Mouse (Mus musculus) natural killer cell, adult 2 months (primary cell): ENCODE measurements around the gene Luzp1.
A peak's percentile ranks its signal among the peaks of the same experiment; 100 is the strongest.

Experiments used
- DNase-seq, 2 experiments: peaks; one replicate each; pipeline ENCODE4 v3.0.0; 2022; ENCODE audit warnings: low spot score in 2 of 2

The Luzp1 gene

GRCm38 (mm10) chr4:136546279-136547045 lies 76.9 kb downstream of the Luzp1 start:
- DNase-seq = no peak

GRCm38 (mm10) chr4:136547721-136548120 lies 78.2 kb downstream of the Luzp1 start:
- DNase-seq = no peak

GRCm38 (mm10) chr4:136548381-136548801 lies 78.8 kb downstream of the Luzp1 start:
- DNase-seq = no peak

GRCm38 (mm10) chr4:136553108-136553507 lies 83.5 kb downstream of the Luzp1 start:
- DNase-seq = no peak

- no peak for DNase-seq
These were observed 88.1 kb downstream of the Luzp1 start for GRCm38 (mm10) chr4:136557638-136558037.

- DNase-seq = no peak
These were observed 90.1 kb downstream of the Luzp1 start for GRCm38 (mm10) chr4:136559690-136560089.

GRCm38 (mm10) chr4:136560270-136560991 lies 90.9 kb downstream of the Luzp1 start:
- DNase-seq = no peak

- no peak for DNase-seq
These were observed 93.2 kb downstream of the Luzp1 start for GRCm38 (mm10) chr4:136562755-136563154.

GRCm38 (mm10) chr4:136568629-136569028 lies 99.1 kb downstream of the Luzp1 start:
- no peak for DNase-seq

- DNase-seq = peak; percentile 14 to 30
These were observed 100.4 kb downstream of the Luzp1 start for GRCm38 (mm10) chr4:136569998-136570397.

GRCm38 (mm10) chr4:136581885-136582284 lies 112.3 kb downstream of the Luzp1 start:
- DNase-seq = no peak

GRCm38 (mm10) chr4:136587221-136587827 lies 117.8 kb downstream of the Luzp1 start:
- no peak for DNase-seq

GRCm38 (mm10) chr4:136588003-136588402 lies 118.4 kb downstream of the Luzp1 start:
- DNase-seq = no peak

GRCm38 (mm10) chr4:136592111-136592510 lies 122.5 kb downstream of the Luzp1 start:
- DNase-seq = no peak

GRCm38 (mm10) chr4:136594006-136594405 lies 124.4 kb downstream of the Luzp1 start:
- no peak for DNase-seq

- no peak for DNase-seq
These were observed 125.7 kb downstream of the Luzp1 start for GRCm38 (mm10) chr4:136595221-136595620.

GRCm38 (mm10) chr4:136598268-136598876 lies 128.8 kb downstream of the Luzp1 start:
- no peak for DNase-seq

GRCm38 (mm10) chr4:136599869-136600268 lies 130.3 kb downstream of the Luzp1 start:
- no peak for DNase-seq

GRCm38 (mm10) chr4:136600536-136600935 lies 131.0 kb downstream of the Luzp1 start:
- DNase-seq = no peak

- no peak for DNase-seq
These were observed 131.9 kb downstream of the Luzp1 start for GRCm38 (mm10) chr4:136601476-136601875.

- peak; percentile 31 to 43 for DNase-seq
These were observed 132.5 kb downstream of the Luzp1 start for GRCm38 (mm10) chr4:136602018-136602554.

GRCm38 (mm10) chr4:136602568-136602967 lies 133.0 kb downstream of the Luzp1 start, which contains the start of gene Kdm1a:
TSS of gene Kdm1a (minus strand) at chr4:136602723.
- DNase-seq = peak; percentile 92 to 96
